Mouse (Mus musculus): ENCODE data around the gene Vmn2r18.
A peak's percentile ranks its signal among the peaks of the same experiment; 100 is the strongest.

The Vmn2r18 gene

GRCm38 (mm10) chr5:151605921-151606320 is at the start of gene Vmn2r18:
Gene Vmn2r18, minus strand, starts transcription at chr5:151606021.
- DNase-seq (ENCODE audit: low spot score), result no peak

GRCm38 (mm10) chr5:151651411-151651784 is 45.6 kb upstream of the Vmn2r18 start:
- DNase-seq (ENCODE audit: low spot score), result no peak

DNA sequence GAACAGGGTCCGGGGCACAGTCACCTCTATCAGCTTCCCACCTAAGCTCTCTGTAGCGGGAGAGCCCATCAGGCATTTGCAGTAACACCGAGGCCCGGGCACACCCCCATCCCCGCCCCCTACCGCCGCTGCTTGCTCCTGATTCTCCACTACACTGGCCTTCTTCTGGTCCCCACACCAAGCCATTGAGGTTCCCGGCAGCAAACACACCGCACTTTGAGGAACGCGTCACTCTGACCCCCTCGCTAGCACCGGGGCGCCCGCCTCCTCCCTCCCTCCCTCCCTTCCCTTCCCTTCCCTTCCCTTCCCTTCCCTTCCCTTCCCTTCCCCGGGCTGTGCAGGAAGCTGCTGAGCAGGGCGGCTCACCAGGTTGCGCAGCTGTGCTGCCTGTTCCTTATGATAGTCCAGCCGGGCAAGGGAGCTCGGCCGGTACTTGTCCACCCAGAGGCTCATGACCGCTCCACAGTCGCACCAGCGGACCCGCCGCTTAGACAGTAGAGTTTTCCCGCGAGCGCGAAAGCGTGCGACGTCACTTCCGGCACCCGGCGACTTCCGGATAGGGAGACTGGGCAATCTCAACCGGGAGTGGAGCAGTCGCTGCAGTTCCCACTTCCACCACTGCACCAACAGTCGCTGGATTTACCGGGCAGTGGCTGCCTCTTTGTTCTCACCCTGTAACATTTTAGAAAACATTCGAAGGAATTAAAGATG is 45.0 kb upstream of the Vmn2r18 start, which contains the start of gene Rfc3:
Rfc3 (minus strand) TSS at position 543 of the 711 bp plus-strand sequence.
- peak; percentile 90 for DNase-seq (ENCODE audit: low spot score)

DNA sequence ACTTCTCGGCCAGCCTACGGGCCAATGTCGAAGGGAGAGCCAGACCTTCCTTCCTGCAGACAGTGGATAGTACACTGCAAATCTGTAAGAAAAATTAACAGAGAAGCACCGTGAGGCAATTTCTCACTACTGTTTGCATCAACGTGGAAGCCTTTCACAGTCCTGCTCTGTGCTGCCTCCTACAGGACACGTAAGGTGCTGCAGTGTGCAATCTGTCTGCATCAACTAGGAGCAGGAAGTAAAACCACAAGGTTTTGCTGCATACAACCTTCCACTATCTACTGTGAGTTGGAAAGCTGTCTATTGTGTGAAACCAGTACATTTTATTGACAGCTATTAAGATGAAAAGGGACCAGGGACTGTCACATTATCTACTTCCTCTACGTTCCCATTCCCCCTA is 39.0 kb upstream of the Vmn2r18 start:
- DNase-seq (ENCODE audit: low spot score), result peak; percentile 8

- DNase-seq (ENCODE audit: low spot score), result no peak
Observed at GRCm38 (mm10) chr5:151642867-151643266, 37.0 kb upstream of the Vmn2r18 start.

- no peak for DNase-seq (ENCODE audit: low spot score)
Observed at GRCm38 (mm10) chr5:151642102-151642501, 36.3 kb upstream of the Vmn2r18 start.

DNA sequence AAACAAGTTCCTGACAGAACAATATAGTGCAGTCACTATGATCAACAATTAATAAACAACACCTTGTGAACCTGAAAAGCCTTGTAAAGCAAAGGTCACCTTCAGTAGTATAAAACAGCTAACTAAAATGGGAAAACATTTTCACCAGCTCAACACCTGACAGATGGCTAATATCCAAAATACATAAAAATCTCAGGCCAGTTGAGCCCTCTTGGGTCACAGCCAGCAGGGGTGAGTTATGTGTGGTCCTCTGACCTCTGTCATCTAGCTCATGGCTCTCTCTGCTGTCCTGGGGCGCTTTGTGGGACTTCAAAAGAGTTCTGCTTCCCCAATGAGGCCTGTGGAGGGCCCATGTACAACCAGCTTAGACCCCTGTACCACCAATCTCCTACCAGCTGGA is 4.1 kb downstream of the Vmn2r18 start:
- no peak for DNase-seq (ENCODE audit: low spot score)
